Mouse (Mus musculus) liver, postnatal 0 days (tissue): ENCODE data around the gene Scarb2.

Experiments used
- CTCF ChIP-seq: sonication (generic); IDR thresholded peaks from 2 replicates; pipeline ENCODE4 v1.5.1; 2016; ENCODE audit warnings: antibody characterized with exemption, low read depth
- EP300 ChIP-seq: IDR thresholded peaks from 2 replicates; pipeline ENCODE4 v1.6.1; 2016; ENCODE audit warnings: antibody characterized with exemption, low read depth, mild to moderate bottlenecking

- peak; percentile 87 for TF ChIP-seq CTCF
- TF ChIP-seq EP300, result no peak
Observed at GRCm38 (mm10) chr5:92505402-92505865, 1.2 kb downstream of the Scarb2 start.
